Mouse (Mus musculus) cerebellum, adult 11-12 months (tissue): ENCODE measurements around the gene Dqx1.
A peak's percentile ranks its signal among the peaks of the same experiment; 100 is the strongest.

Experiments
- DNase-seq: peaks from one replicate; pipeline ENCODE4 v3.0.0; 2022

Dqx1 gene

DNA sequence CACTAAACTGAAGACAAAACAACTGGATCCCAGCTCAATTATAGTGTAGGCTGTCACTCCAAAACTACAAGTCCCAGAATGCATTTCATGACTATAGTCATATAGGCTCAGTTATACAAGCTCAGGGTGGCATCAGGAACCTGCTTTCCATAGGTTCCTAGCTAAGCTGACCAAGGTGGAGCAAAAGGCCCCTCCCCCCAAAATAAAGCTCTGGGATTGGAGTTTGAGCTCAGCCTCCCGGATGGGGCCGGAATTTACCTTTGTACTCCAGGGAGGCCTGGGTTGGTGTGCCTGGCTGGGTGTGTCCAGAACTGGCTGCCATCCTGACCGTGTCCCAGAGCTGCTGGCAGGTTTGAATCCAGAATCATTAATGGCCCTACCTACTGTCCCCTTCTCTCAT, at the start of gene Dqx1:
Gene Dqx1, plus strand, starts transcription at position 55 of the 400 bp plus-strand sequence.
- peak; percentile 38 for DNase-seq

DNA sequence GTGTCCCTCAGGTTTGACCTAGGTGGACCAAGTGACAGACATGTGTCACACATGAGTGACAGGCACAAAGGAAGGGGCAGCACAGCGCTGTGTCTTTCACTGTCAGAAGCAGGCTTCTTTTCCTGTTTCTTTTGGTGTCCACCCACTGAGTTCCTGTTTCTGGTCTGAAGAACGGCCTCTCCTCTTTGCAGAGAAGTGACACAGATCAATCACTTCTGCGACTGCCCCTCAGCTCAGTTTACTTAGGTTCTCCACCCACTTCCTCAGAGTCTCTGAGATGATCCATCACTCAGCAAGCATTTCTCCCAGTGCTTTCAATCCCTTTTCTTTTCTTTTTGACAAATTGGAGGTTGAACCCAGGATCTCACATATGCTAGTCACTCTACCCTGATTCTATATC, 49.0 kb upstream of the Dqx1 start:
- no peak for DNase-seq

DNA sequence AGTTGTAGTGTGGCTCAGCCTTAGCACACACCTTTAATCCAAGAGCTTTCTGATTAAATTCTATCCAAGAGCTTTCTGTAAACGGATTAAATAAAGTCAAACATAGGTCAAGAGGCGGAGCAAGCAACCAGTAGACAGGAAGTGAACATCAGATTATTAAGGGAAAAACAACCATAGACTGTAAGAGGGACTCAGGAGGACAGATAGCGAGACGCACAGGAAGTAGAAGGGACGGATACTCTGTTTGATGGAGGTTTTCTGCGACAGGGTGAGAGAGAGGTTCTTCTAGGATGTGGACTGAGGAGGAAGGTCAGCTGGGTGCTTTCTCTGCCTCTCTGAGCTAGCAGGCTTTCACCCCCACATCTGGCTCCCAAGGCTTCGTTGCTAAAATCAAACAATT, 47.6 kb upstream of the Dqx1 start:
- DNase-seq: no peak

DNA sequence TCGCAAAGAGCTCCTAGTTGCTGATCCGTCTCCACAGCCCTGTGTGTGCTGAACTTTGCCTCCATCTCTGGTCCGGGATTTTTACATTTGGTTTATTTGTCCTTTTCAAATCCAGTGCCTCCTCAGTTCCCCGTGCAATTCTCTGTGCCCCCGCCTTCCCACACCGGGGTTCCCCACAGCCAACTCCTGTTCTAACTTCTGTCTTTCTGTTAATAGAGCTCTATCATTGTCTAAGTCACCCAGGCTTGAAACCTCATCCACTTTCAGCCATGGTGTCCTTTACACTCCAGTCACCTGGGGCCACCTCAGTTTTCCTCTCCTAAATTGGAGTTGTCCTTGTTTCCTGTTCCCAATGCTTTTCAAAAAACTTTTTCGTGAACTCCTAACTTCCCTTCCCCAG, 46.4 kb upstream of the Dqx1 start:
- DNase-seq: no peak

DNA sequence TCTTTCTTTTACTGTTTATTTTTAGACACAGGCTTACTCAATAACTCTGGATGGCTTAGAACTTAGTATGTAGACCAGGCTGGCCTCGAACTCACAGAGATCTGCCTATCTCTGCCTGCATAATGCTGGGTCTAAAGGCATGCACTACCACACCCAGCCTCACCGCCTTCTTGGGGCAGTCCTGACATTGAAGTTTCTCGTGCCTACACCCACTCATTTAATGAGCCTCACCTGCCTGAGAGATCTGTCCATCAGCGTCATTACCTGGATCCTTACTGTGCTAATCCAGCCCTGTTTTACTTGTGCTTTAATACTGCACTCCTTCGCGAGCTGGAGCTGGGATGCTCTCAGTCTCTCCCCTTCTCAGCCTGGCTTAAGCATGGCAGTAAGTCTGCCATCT, 45.9 kb upstream of the Dqx1 start:
- DNase-seq: no peak

DNA sequence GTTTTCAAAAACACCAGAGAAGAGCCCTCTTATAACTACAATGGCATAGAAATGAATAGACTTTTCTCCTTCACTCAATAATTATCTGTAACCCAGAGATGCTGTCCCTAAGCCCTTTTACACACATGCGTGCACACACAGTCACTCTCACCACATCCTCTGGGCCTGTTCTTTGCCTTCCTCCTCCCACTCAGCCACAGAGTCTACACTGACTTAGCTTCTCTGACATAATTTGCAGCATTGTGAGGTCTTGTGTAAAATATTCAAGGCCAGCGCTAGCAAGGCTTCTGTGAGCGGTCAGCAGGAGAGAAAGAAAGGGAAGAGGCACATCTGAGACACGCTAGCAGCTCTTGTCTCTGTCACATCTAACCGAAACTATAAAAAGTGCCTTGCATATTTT, 44.2 kb upstream of the Dqx1 start:
- DNase-seq: no peak

DNA sequence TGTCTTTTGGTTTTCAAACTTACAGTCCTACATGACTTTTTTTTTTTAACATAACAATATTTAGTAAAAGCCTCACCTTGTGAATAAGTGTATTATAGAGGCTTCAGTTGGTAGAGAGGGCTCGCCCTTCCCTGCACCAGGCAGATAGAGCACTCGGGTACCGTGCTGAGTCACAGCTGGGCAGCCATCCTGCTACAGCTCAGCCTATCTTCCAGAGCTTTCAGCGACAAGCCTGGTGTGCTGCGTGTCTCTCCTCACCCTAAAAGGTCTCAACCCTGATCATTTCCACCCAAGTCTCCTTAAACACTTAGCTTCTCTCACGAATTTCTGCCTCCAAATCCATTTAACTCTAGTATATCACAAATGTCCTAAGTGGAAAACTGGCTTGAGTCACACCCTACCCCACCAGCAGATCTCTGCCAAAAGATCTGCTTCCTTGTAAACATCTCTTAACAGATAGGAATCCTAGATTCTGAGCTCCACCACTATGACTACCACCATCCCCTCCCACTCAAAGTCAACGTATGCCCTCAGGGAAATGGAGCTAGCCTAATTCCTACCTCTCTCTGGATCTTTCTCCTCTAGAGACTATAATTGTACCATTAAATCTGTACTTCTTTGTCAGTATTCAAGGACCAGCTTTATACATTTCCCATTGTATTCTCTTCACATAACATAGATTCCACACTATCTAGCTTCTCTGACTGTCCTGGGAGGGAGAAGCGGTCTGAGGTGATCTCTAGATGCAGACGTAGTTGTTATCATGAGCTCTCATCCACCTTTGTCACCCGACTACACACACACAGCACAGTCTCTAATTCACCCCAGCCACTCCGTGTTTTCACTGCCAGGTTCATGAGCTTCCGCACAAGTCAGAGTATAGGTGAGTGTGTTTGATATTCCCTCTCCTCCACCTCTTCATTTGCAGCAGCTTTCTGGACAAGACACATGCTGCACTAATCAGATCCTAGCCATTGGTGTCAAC, 42.9 kb upstream of the Dqx1 start:
- DNase-seq: no peak

DNA sequence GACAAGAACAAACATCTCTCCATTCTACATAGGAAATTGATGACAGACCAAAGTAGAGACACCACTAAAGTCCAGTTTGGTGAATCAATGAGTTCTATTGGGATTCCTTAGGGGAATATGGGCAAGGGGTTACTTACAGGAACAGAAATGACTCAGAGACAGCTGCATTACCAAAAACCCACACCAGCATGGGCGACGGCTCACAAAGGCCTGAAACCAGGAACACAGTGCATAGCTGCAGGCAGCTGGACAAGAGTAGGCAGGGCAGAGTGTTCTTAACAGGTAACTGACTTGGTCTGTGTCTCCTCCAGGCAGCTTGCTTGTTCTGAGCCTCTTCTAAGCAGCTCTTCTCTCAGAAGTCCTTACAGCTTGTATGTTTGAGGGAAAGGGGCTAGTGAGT, 41.9 kb upstream of the Dqx1 start:
- DNase-seq: no peak

GRCm38 (mm10) chr6:83017190-83017589, 40.5 kb upstream of the Dqx1 start:
- no peak for DNase-seq

- no peak for DNase-seq
Measured at GRCm38 (mm10) chr6:83019044-83019443, 38.6 kb upstream of the Dqx1 start.

- no peak for DNase-seq
Measured at GRCm38 (mm10) chr6:83020121-83020520, 37.5 kb upstream of the Dqx1 start.

- no peak for DNase-seq
Measured at GRCm38 (mm10) chr6:83020836-83021593, 36.6 kb upstream of the Dqx1 start.

DNA sequence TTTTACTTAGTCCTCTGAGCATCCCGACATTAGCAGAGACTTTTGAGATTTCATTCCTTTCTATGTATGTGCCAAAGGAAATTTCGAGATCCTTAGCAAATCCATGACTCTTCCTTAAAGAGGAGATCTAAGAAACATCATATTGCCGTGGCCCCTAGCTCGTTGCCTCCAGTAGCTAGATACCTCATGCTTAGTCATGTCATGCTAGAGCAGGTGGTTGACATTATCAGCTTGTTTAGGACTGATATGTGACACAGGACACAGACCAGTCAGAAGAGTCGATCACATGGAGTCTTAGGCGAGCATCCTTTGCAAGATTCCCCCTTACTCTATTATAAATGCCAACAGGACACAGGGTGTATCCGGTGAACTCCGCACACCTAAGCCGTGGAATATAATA, 34.6 kb upstream of the Dqx1 start:
- DNase-seq: no peak

DNA sequence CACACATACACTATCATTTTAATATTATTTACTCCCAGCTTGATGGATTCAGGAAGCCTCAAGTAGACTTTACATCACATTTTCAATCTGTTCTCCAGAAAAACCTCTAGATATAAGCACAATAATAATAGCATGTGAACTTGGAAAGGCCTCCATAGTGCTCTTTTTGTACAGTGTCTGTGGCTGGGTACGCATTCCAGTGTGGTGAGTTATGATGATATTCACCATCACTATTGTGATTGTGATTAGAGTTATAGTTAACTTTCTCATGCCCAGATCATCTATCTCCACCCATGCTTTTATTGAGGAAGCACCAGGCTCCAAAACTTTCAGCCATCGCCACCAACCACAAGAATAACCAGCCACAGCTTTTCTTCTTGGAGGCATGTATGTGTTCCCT, 33.9 kb upstream of the Dqx1 start:
- no peak for DNase-seq

GRCm38 (mm10) chr6:83024421-83024820, 33.2 kb upstream of the Dqx1 start:
- DNase-seq: no peak

GRCm38 (mm10) chr6:83025221-83025620, 32.4 kb upstream of the Dqx1 start:
- DNase-seq: no peak

DNA sequence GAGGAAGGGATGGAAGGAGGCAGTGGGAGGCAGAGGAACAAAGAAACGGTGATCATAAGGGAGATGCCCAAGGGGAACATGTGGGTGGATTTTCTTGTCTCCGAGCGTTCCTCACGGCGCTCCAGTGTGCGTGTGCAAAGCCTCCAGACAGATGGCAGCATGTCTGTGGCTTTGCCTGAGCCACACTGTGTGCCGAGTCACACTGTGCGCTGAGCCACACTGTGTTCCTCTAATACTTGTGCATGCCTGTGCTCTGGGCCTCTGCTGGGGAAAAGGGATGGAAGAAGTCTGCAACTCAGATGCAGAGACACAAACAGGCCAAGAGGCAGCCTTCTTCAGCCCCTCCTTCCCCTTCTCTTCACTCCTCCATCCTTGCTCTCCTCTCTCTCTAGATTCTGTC, 30.4 kb upstream of the Dqx1 start:
- DNase-seq: no peak

- no peak for DNase-seq
Measured at GRCm38 (mm10) chr6:83027706-83028105, 29.9 kb upstream of the Dqx1 start.

- DNase-seq: no peak
Measured at GRCm38 (mm10) chr6:83029777-83030176, 27.9 kb upstream of the Dqx1 start.

DNA sequence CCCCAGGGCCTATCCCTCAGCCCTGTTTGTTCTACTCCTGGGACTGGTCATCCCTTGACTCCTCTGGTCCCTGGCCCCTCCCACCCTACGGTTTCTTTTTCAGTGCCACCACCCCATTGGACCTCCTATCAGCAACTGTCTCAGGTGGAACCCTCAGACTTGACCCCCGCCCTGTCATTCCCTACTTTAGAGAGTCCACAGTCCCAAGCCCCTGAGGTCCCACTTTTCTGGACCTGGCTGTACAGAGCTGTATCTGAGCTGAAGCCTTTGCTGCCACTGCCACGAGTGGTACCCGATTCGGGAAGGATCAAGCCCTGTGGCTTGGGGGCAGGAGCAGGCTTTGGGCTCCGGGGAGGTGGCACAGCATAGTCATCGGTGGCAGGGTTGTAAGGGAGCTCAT, 26.5 kb upstream of the Dqx1 start:
- DNase-seq: no peak

GRCm38 (mm10) chr6:83031921-83032590, 25.6 kb upstream of the Dqx1 start:
- DNase-seq: no peak

DNA sequence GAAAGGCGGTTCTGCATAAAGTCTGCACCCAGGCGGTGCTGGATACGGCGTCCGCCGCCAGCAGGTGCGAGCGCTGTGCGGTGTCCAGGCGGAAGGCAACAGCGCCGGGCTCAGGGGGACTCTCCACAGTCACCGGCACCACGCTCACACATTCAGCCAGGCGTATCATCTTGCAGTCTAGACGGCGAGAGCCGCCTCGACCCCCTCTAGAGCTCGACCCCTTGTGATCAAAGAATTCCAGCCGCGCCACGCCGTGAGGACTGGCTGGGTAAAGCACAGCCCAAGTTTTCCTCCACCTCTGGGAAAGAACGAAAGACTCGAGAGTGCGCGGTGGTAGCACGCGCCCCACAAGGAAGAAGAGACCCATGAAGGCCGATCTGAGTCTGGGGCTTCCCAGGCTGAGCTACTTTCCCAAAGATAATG, 24.9 kb upstream of the Dqx1 start:
- DNase-seq: no peak
